Mouse (Mus musculus) lung, postnatal 0 days (tissue): ENCODE results near the gene Igfbp1. TPM values are rescaled to one million over a fixed set of nuclear protein-coding genes. Genes with fewer than 3 reads are reported as not detected.
A peak's percentile ranks its signal among the peaks of the same experiment; 100 is the strongest.

Experiments used
- ATAC-seq: fragments of 200-750 bp; cut with Nextera tagmentation; 2 replicates; pipeline ENCODE4 v1.8.0; 2017; ENCODE audit warnings: moderate library complexity
- DNase-seq: peaks from one replicate; pipeline ENCODE4 v3.0.0-alpha.2; 2016; ENCODE audit warnings: low spot score
- H3K27ac ChIP-seq: fragments of 300-500 bp; sonication (generic); 2 replicates; pipeline ENCODE4 v1.5.1; 2014; ENCODE audit warnings: antibody characterized with exemption, mild to moderate bottlenecking, low read length, mixed read lengths
- H3K27me3 ChIP-seq: fragments of 300-500 bp; sonication (generic); replicated peaks from 2 replicates; pipeline ENCODE4 v1.6.1; 2014; ENCODE audit warnings: low read length, mixed read lengths; ENCODE audit not compliant: insufficient read depth
- H3K36me3 ChIP-seq: fragments of 300-500 bp; sonication (generic); 2 replicates; pipeline ENCODE4 v1.6.1; 2014; ENCODE audit warnings: low read length, mixed read lengths; ENCODE audit not compliant: insufficient read depth
- H3K4me1 ChIP-seq: fragments of 300-500 bp; sonication (generic); 2 replicates; pipeline ENCODE4 v1.6.1; 2014; ENCODE audit warnings: antibody characterized with exemption, low read depth, low read length, mixed read lengths; ENCODE audit not compliant: insufficient read depth
- H3K4me2 ChIP-seq: fragments of 300-500 bp; sonication (generic); replicated peaks from 2 replicates; pipeline ENCODE4 v1.6.1; 2014; ENCODE audit warnings: low read depth, mild to moderate bottlenecking, low read length, moderate library complexity, mixed read lengths
- H3K4me3 ChIP-seq: fragments of 300-500 bp; sonication (generic); 2 replicates; pipeline ENCODE4 v1.5.1; 2014; ENCODE audit warnings: low read depth, low read length
- H3K9ac ChIP-seq: fragments of 300-500 bp; sonication (generic); replicated peaks from 2 replicates; pipeline ENCODE4 v1.6.1; 2014; ENCODE audit warnings: low read depth, mild to moderate bottlenecking
- H3K9me3 ChIP-seq: fragments of 300-500 bp; sonication (generic); 2 replicates; pipeline ENCODE4 v1.6.1; 2016; ENCODE audit warnings: low read length, mixed read lengths
- CTCF ChIP-seq: IDR thresholded peaks from 2 replicates; pipeline ENCODE4 v1.5.1; 2016; ENCODE audit warnings: antibody characterized with exemption, mild to moderate bottlenecking
- EP300 ChIP-seq: IDR thresholded peaks from 2 replicates; pipeline ENCODE4 v1.6.1; 2016; ENCODE audit warnings: antibody characterized with exemption, mild to moderate bottlenecking, control low read depth
- WGBS: fragments of 180-500 bp; shearing (Covaris S2); extraction: QIAGEN DNeasy Blood & Tissue Kit; methylation state at CpG from one replicate; pipeline ENCODE4 v1.1.7; 2014; 5-methylcytosine and 5-hydroxymethylcytosine counted together
- polyA plus RNA-seq: library from polyadenylated mRNA; unstranded; fragments of >200 nt; fragmentation: Nextera tagmentation; extraction: Ambion mirVana; gene quantifications from 2 replicates; pipeline ENCODE4 v1.2.1, GENCODE M21; 2015

The Igfbp1 gene
- polyA plus RNA-seq, 1 experiment from 2014 or later, result 0.69 TPM

- Histone ChIP-seq H3K4me2 (no peak overlapping the region), H3K27me3 (no peaks in the 10 kb centered on the region), H3K9me3 (no peaks in the 10 kb centered on the region), H3K36me3 (no peaks in the 10 kb centered on the region), H3K9ac (no peak overlapping the region), H3K4me1 (0 out of 2 replicates have a peak, but pooled peaks cover 7% of the 10 kb centered on the region), H3K27ac (no peak overlapping the region), H3K4me3 (no peak overlapping the region)
- WGBS, result 64% methylated on average over 6 of the region's 6 CpGs
- no peak for ATAC-seq
- DNase-seq, result no peak
- TF ChIP-seq EP300, result no peak
- no peak for TF ChIP-seq CTCF
Measured at GRCm38 (mm10) chr11:7158196-7158595, 39.4 kb upstream of the Igfbp1 start.

- WGBS, result 37% methylated on average over 6 of the region's 6 CpGs
- no peak for DNase-seq
- 0 out of 2 replicates have a peak, but pooled peaks have one; percentile 24 for ATAC-seq
Measured at GRCm38 (mm10) chr11:7160146-7160545, 37.4 kb upstream of the Igfbp1 start.

GRCm38 (mm10) chr11:7160637-7161101, 36.9 kb upstream of the Igfbp1 start:
- 13% methylated on average over 4 of the region's 4 CpGs for WGBS
- peak; percentile 76 for ATAC-seq
- no peak for TF ChIP-seq EP300
- TF ChIP-seq CTCF, result no peak

More at GRCm38 (mm10) chr11:7160146-7160545, 37.4 kb upstream of the Igfbp1 start:
- H3K9me3 ChIP-seq, result no peaks in the 10 kb centered on the region
- no peak for TF ChIP-seq CTCF
- no peak for TF ChIP-seq EP300
- H3K9ac ChIP-seq, result no peak overlapping the region
- no peak overlapping the region for H3K27ac ChIP-seq
- H3K4me1 ChIP-seq, result 0 out of 2 replicates have a peak, but pooled peaks cover 7% of the 10 kb centered on the region
- no peaks in the 10 kb centered on the region for H3K36me3 ChIP-seq
- H3K27me3 ChIP-seq, result no peaks in the 10 kb centered on the region
- no peak overlapping the region for H3K4me3 ChIP-seq
- no peak overlapping the region for H3K4me2 ChIP-seq

DNA sequence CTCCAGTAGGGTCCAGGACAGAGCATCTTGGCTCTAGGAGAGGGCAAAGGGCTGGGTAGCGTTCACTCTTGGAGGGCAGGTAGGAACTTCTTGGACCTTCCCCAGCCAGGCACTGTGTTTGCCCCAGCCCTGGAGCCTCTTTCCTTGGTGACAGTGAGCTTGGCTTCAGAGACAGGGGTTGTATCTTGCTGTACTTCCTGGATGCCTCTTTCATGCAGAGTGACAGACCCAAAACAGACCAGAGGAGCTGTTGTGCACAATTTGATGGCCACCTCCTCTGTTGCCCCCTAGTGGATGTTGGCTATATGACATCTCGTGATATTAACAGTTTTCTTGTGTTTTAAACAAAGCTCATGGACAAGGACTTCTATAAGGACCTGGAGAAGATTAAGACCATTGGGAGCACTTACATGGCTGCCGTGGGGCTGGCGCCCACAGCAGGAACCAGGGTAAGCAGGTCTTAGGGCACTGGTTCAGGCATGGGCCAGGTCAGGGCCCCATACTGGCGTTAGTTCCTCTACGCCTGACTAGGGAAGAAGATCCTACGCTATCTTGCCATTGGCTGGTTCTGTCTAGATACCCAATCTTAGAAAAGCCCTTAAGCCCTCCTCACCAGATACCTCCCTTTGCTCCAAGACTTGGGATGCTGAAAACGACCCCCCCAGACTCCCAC, 35.9 kb upstream of the Igfbp1 start:
- H3K9ac ChIP-seq, result no peak overlapping the region
- H3K4me1 ChIP-seq, result 0 out of 2 replicates have a peak, but pooled peaks cover 7% of the 10 kb centered on the region
- peak; percentile 89 for TF ChIP-seq CTCF
- TF ChIP-seq EP300, result no peak
- H3K4me2 ChIP-seq, result no peak overlapping the region
- H3K36me3 ChIP-seq, result no peaks in the 10 kb centered on the region
- H3K9me3 ChIP-seq, result no peaks in the 10 kb centered on the region
- peak; percentile 49 for DNase-seq
- no peak overlapping the region for H3K27ac ChIP-seq
- ATAC-seq, result no peak
- no peak overlapping the region for H3K4me3 ChIP-seq
- 71% methylated on average over 8 of the region's 8 CpGs for WGBS
- H3K27me3 ChIP-seq, result no peaks in the 10 kb centered on the region

More at GRCm38 (mm10) chr11:7160637-7161101, 36.9 kb upstream of the Igfbp1 start:
- Histone ChIP-seq H3K27me3 (no peaks in the 10 kb centered on the region), H3K9ac (no peak overlapping the region), H3K9me3 (no peaks in the 10 kb centered on the region), H3K36me3 (no peaks in the 10 kb centered on the region), H3K4me2 (no peak overlapping the region), H3K27ac (no peak overlapping the region; the same call in 1 of the 2 replicates), H3K4me1 (0 out of 2 replicates have a peak, but pooled peaks cover 7% of the 10 kb centered on the region), H3K4me3 (no peak overlapping the region)
- peak; percentile 52 for DNase-seq

GRCm38 (mm10) chr11:7164416-7164815, 33.2 kb upstream of the Igfbp1 start:
- ATAC-seq, result no peak
- H3K9me3 ChIP-seq, result no peaks in the 10 kb centered on the region
- no peaks in the 10 kb centered on the region for H3K36me3 ChIP-seq
- TF ChIP-seq CTCF, result no peak
- no peak for TF ChIP-seq EP300
- no peak for DNase-seq
- no peaks in the 10 kb centered on the region for H3K27me3 ChIP-seq
- no peak overlapping the region for H3K27ac ChIP-seq
- WGBS, result 72% methylated on average over 4 of the region's 4 CpGs
- H3K4me2 ChIP-seq, result no peak overlapping the region
- H3K4me1 ChIP-seq, result 0 out of 2 replicates have a peak, but pooled peaks cover 7% of the 10 kb centered on the region
- no peak overlapping the region for H3K4me3 ChIP-seq
- H3K9ac ChIP-seq, result no peak overlapping the region

GRCm38 (mm10) chr11:7169645-7170044, 27.9 kb upstream of the Igfbp1 start:
- Histone ChIP-seq H3K4me3 (no peak overlapping the region), H3K27me3 (no peaks in the 10 kb centered on the region), H3K4me2 (no peak overlapping the region), H3K9me3 (no peaks in the 10 kb centered on the region), H3K9ac (no peak overlapping the region), H3K36me3 (no peaks in the 10 kb centered on the region), H3K4me1 (peaks cover 3% of the 10 kb centered on the region; the same call in 1 of the 2 replicates), H3K27ac (no peak overlapping the region)
- TF ChIP-seq CTCF (no peak), EP300 (no peak)
- 100% methylated on average over 1 of the region's 1 CpGs for whole genome bisulfite sequencing
- ATAC-seq (no peak), DNase-seq (no peak)
